Mouse (Mus musculus) kidney, embryonic 14.5 days (tissue): ENCODE data around the gene Aldh8a1. TPM values are rescaled to one million over a fixed set of nuclear protein-coding genes. Genes with fewer than 3 reads are reported as not detected.

Source experiments
- ATAC-seq: fragments of 200-750 bp; cut with Nextera tagmentation; 2 replicates; pipeline ENCODE4 v1.8.0; 2017; ENCODE audit warnings: moderate number of reproducible peaks, mild to moderate bottlenecking, moderate TSS enrichment, moderate library complexity; ENCODE audit not compliant: low FRiP score, low TSS enrichment
- H3K27ac ChIP-seq: fragments of 300-500 bp; sonication (generic); 2 replicates; pipeline ENCODE4 v1.5.1; 2014; ENCODE audit warnings: low read depth, mild to moderate bottlenecking, low read length, moderate library complexity, mixed read lengths
- H3K27me3 ChIP-seq: fragments of 300-500 bp; sonication (generic); 2 replicates; pipeline ENCODE4 v1.6.1; 2014; ENCODE audit warnings: mild to moderate bottlenecking, low read length; ENCODE audit not compliant: control insufficient read depth, insufficient read depth
- H3K36me3 ChIP-seq: fragments of 300-500 bp; sonication (generic); 2 replicates; pipeline ENCODE4 v1.6.1; 2014; ENCODE audit warnings: low read length, mixed read lengths; ENCODE audit not compliant: control insufficient read depth, insufficient read depth
- H3K4me1 ChIP-seq: fragments of 300-500 bp; sonication (generic); 2 replicates; pipeline ENCODE4 v1.6.1; 2014; ENCODE audit warnings: low read length, mixed read lengths; ENCODE audit not compliant: control insufficient read depth, insufficient read depth
- H3K4me2 ChIP-seq: fragments of 300-500 bp; sonication (generic); replicated peaks from 2 replicates; pipeline ENCODE4 v1.6.1; 2014; ENCODE audit warnings: low read depth, mild to moderate bottlenecking, low read length
- H3K4me3 ChIP-seq: fragments of 300-500 bp; sonication (generic); 2 replicates; pipeline ENCODE4 v1.5.1; 2014; ENCODE audit warnings: mild to moderate bottlenecking, low read length
- H3K9ac ChIP-seq: fragments of 300-500 bp; sonication (generic); 2 replicates; pipeline ENCODE4 v1.6.1; 2014; ENCODE audit warnings: low read depth, mild to moderate bottlenecking, low read length, moderate library complexity
- H3K9me3 ChIP-seq: fragments of 300-500 bp; sonication (generic); 2 replicates; pipeline ENCODE4 v1.6.1; 2016; ENCODE audit warnings: low read length; ENCODE audit not compliant: control insufficient read depth
- whole genome bisulfite sequencing: fragments of 180-500 bp; shearing (Covaris S2); extraction: QIAGEN DNeasy Blood & Tissue Kit; methylation state at CpG from one replicate; pipeline ENCODE4 v1.1.7; 2014; 5-methylcytosine and 5-hydroxymethylcytosine counted together
- polyA plus RNA-seq: library from polyadenylated mRNA; unstranded; fragments of >200 nt; fragmentation: Nextera tagmentation; extraction: Ambion mirVana; gene quantifications from 2 replicates; pipeline ENCODE4 v1.2.1, GENCODE M21; 2014

Aldh8a1 gene
- polyA plus RNA-seq, 1 experiment from 2014 or later: 0.72 TPM

DNA sequence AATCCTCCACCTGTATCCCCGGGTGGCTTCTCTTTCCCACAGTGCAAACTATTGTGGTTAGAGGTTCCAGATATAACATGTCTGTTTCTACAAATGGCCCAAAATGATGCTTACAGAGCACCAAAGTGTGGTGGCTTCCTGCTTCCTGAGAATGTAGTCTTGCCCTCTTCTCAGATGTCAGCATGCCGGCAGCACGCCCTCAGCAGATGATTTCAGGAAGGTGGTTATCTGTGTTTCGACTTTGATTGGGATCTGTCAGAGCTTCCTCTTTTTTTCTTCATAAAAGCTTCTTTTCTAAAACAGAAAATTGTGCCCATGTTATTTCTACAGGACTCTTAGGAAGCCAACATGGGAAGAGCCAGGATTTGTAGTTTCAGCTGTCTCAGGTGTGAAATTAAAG is 13.8 kb upstream of the Aldh8a1 start:
- no peak overlapping the region for H3K9ac ChIP-seq
- H3K27ac ChIP-seq: no peak overlapping the region
- H3K9me3 ChIP-seq: no peaks in the 10 kb centered on the region
- no peak overlapping the region for H3K4me2 ChIP-seq
- no peaks in the 10 kb centered on the region for H3K4me1 ChIP-seq
- H3K27me3 ChIP-seq: no peaks in the 10 kb centered on the region
- no peak overlapping the region for H3K4me3 ChIP-seq
- ATAC-seq: no peak
- 85% methylated on average over 4 of the region's 4 CpGs for WGBS
- H3K36me3 ChIP-seq: peaks cover 46% of the 10 kb centered on the region

DNA sequence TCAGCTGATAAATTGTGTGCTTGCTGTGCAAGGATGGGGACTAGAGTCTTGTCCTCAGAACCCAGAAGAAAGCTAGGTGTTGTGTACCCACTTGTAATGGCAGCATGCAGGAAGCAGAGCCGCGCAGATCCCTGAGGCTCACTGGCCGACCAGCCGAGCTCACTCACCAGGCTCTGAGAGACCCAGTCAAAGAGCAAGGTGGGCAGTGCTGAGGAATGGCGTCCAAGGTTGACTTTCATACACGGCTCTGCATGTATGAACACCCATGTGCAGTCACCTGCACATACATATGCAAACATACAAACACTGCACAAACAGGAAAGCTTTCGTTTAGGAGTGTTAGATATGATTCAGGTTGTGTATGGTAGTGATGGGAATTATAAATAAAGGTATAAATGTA is 12.1 kb upstream of the Aldh8a1 start:
- Histone ChIP-seq H3K4me3 (no peak overlapping the region), H3K36me3 (peaks cover 36% of the 10 kb centered on the region; the same call in 1 of the 2 replicates), H3K4me2 (no peak overlapping the region), H3K9me3 (no peaks in the 10 kb centered on the region), H3K27ac (no peak overlapping the region), H3K27me3 (no peaks in the 10 kb centered on the region), H3K9ac (no peak overlapping the region), H3K4me1 (no peaks in the 10 kb centered on the region)
- no peak for ATAC-seq
- 94% methylated on average over 7 of the region's 7 CpGs for WGBS

DNA sequence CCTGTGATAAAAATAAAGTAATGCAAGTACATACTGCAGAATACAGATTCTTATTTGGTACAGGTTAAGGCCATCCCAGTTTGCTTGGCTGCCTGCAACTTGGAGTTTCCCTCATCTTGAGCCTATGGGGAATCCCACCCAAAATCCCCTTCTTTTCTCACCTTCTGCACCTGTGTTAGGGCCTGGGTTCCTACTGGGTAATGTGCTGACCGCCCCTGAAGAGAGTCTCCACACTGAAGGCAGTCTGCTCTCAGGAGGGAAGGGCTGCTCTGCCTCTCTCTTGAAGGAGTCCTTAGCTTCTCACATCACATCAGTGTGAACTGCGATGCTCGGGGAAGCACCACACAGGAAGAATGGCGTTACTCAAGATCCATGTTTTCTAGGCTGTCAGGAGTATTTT is 11.2 kb upstream of the Aldh8a1 start:
- Histone ChIP-seq H3K27me3 (no peaks in the 10 kb centered on the region), H3K27ac (no peak overlapping the region), H3K36me3 (peaks cover 35% of the 10 kb centered on the region; the same call in 1 of the 2 replicates), H3K4me3 (no peak overlapping the region), H3K9me3 (no peaks in the 10 kb centered on the region), H3K9ac (no peak overlapping the region), H3K4me1 (no peaks in the 10 kb centered on the region), H3K4me2 (no peak overlapping the region)
- ATAC-seq: no peak
- 82% methylated on average over 4 of the region's 4 CpGs for WGBS

DNA sequence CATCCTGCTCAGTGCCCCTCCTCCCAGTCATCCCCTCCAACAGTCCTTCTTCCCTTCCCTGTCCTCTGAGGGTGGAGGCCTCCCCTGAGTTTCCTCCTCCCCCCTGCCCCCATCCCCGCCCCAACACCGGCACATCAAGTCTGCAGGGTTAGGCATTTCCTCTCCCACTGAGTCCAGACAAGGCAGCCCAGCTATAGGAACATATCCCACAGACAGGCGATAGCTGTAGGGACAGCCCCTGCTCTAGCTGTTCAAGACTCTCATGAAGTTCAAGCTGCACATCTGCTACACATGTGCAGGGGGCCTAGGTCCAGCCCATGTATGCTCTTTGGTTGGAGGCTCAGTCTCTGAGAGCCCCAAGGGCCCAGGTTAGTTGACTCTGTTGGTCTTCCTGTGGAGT is 10.6 kb upstream of the Aldh8a1 start:
- Histone ChIP-seq H3K4me2 (no peak overlapping the region), H3K27ac (no peak overlapping the region), H3K9ac (no peak overlapping the region), H3K9me3 (no peaks in the 10 kb centered on the region), H3K27me3 (no peaks in the 10 kb centered on the region), H3K36me3 (peaks cover 35% of the 10 kb centered on the region; the same call in 1 of the 2 replicates), H3K4me3 (no peak overlapping the region), H3K4me1 (no peaks in the 10 kb centered on the region)
- WGBS: 66% methylated on average over 3 of the region's 3 CpGs
- no peak for ATAC-seq

DNA sequence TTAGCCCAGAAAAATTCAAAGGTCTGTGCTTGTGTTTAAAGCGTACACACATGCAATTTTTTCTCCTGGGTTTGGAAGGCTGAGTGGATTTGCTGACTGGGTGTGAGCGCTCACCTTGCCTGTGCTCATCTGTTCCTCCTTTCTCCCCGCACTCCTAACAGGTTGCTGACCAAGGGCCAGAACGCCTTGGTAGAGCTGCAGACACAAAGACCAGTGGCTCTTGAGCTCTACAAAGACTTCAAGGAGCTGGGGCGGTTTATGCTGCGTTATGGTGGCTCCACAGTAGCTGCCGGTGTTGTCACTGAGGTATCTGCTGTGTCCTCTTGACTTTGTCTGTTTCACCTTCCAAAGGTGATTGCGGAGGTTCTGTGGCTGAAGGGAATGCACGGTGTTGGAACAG is 9.6 kb upstream of the Aldh8a1 start:
- H3K9ac ChIP-seq: no peak overlapping the region
- no peaks in the 10 kb centered on the region for H3K9me3 ChIP-seq
- H3K4me2 ChIP-seq: no peak overlapping the region
- no peak overlapping the region for H3K27ac ChIP-seq
- 93% methylated on average over 9 of the region's 9 CpGs for WGBS
- no peaks in the 10 kb centered on the region for H3K27me3 ChIP-seq
- ATAC-seq: no peak
- H3K36me3 ChIP-seq: peaks cover 35% of the 10 kb centered on the region; the same call in 1 of the 2 replicates
- H3K4me3 ChIP-seq: no peak overlapping the region
- H3K4me1 ChIP-seq: no peaks in the 10 kb centered on the region

DNA sequence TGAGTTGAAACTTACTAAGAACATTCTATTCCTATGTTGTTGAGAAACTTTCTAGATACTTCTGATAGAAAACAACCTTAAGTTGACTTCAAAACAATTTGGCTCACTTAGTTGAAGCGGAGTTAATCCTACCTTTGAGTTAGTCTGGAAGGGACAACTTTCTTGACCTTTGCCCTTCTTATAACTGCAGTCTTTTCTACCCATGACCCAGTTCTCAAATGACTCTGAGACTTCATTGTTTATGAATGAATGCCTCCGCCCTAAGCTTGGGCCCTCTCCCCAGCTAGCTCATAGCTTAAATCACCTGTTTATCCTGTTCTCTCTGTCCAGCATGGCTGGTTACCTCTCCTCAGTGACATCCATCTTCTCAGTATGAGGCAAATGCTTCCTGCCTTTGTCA is 7.5 kb upstream of the Aldh8a1 start:
- WGBS: 96% methylated on average over 2 of the region's 2 CpGs
- Histone ChIP-seq H3K4me2 (no peak overlapping the region), H3K27ac (no peak overlapping the region), H3K27me3 (no peaks in the 10 kb centered on the region), H3K36me3 (peaks cover 26% of the 10 kb centered on the region; the same call in 1 of the 2 replicates), H3K9me3 (no peaks in the 10 kb centered on the region), H3K9ac (no peak overlapping the region), H3K4me3 (no peak overlapping the region), H3K4me1 (no peaks in the 10 kb centered on the region)
- no peak for ATAC-seq

DNA sequence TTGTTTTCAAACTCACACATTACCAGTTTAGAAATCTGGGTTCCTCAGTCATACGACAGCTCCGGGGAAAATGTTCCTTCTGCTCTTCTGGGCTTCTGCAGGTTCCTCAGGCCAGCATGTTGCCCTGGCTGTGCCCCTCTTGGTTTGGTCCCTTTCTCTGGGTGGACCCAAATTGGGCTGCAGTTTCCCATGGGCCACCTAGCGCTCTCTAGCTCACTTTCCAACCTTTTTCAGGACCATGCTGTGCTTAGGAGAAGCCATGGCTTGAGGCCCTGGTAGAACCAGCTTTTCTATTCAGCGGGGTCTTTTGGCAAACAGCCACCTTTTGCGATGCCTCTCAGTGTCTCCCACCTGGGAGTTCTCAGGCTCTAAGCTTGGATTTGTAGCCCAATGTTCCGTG is 4.8 kb upstream of the Aldh8a1 start:
- Histone ChIP-seq H3K27me3 (no peaks in the 10 kb centered on the region), H3K4me3 (no peak overlapping the region), H3K4me2 (no peak overlapping the region), H3K36me3 (peaks cover 12% of the 10 kb centered on the region; the same call in 1 of the 2 replicates), H3K9ac (no peak overlapping the region), H3K9me3 (no peaks in the 10 kb centered on the region), H3K27ac (no peak overlapping the region), H3K4me1 (no peaks in the 10 kb centered on the region)
- WGBS: 92% methylated on average over 6 of the region's 6 CpGs
- ATAC-seq: no peak

DNA sequence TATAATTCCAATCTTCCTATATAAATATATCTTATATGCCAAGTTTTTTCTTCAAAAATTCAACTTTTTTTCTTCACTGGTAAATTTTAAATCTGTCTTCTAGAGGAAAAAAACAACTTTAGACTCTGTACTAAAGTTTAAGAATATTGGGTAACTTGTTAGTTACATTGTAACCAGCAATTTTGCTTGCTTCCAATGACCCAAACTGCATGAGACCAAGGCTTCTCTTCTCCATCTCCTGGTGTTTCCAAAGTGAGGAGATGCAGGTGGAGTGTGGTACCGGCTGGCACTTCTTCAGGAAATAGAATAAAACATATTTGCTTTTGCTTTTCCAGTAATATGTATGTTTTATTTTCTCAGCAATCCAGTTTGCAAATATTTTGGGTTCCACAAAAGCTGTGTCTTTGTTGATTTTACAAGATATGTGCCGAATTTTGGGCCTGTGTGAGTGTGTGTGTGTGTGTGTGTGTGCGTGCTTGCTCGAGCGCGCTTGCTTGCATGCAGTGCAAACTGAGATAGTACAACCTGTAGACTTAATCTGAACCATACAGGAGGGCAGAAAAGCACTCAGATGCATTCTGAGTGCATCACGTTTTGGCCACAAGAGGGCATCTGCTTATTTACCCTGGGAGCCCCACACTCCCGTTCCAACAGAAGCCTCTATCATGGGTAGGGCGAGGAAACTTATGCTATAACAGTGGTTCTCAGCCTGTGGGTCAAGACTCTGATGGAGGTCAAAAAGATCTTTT is 1.3 kb downstream of the Aldh8a1 start:
- H3K27ac ChIP-seq: no peak overlapping the region
- no peak overlapping the region for H3K4me2 ChIP-seq
- ATAC-seq: 0 out of 2 replicates have a peak, but pooled peaks have one; percentile 24
- 68% methylated on average over 9 of the region's 9 CpGs for WGBS
- no peak overlapping the region for H3K4me3 ChIP-seq
- no peaks in the 10 kb centered on the region for H3K27me3 ChIP-seq
- no peaks in the 10 kb centered on the region for H3K4me1 ChIP-seq
- H3K9me3 ChIP-seq: no peaks in the 10 kb centered on the region
- no peak overlapping the region for H3K9ac ChIP-seq
- H3K36me3 ChIP-seq: no peaks in the 10 kb centered on the region

DNA sequence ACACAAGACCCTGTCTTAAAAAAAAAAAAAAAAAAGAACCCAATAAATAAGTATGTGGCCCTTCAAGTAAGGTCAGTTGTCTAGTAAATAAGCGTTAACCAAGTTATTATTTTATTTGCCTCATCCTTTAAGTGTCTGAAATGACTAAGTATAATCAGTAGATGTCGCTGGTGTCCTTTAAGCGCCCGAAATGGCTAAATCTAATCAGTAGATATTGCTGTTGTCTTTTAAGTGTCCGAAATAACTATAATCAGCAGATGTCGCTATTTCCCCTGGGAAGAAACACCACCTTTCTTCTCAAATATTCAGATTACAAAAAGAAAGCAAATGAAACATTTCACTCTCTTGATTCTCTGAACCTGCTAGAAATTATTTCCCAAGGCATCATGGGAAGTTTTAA is 5.8 kb downstream of the Aldh8a1 start:
- Histone ChIP-seq H3K27me3 (no peaks in the 10 kb centered on the region), H3K36me3 (no peaks in the 10 kb centered on the region), H3K27ac (no peak overlapping the region), H3K9ac (no peak overlapping the region), H3K4me1 (no peaks in the 10 kb centered on the region), H3K4me3 (no peak overlapping the region), H3K4me2 (no peak overlapping the region), H3K9me3 (no peaks in the 10 kb centered on the region)
- ATAC-seq: no peak
- 23% methylated on average over 6 of the region's 6 CpGs for WGBS
